Mouse (Mus musculus) gastrocnemius, postnatal 25 days (tissue): Measurements from ENCODE around the gene Ndc1. TPM values are rescaled to one million over a fixed set of nuclear protein-coding genes. Genes with fewer than 3 reads are reported as not detected.
"Not testable (repeated sequence)": the region's sequence is repeated elsewhere in the genome, so short reads cannot be mapped to it uniquely, and the experiment has no call there.

Source experiments
- DNase-seq: peaks from one replicate; pipeline ENCODE4 v3.0.0; 2022
- long read RNA-seq, 2 experiments: library from polyadenylated mRNA; stranded (forward); transcript quantifications; one replicate each; pipeline ENCODE4 v2.0.0; 2021
- total RNA-seq, 2 experiments: library from RNA; stranded (reverse); gene quantifications; 1 replicate in 1 of 2; 2 replicates in 1 of 2; pipeline ENCODE4 v1.2.3; 2021

Gene Ndc1
- total RNA-seq: 1 to 10 TPM; 7.0 to 8.3 TPM
- long read RNA-seq, experiment 1, full-length matches to known transcripts: 3 of 7 reads
- long read RNA-seq, experiment 1, partial matches to known transcripts: 2 of 7 reads
- long read RNA-seq, experiment 1, other reads (novel, unspliced or antisense): 2 of 7 reads
- long read RNA-seq, experiment 2, full-length matches to known transcripts: 7 of 13 reads
- long read RNA-seq, experiment 2, partial matches to known transcripts: 0 of 13 reads
- long read RNA-seq, experiment 2, other reads (novel, unspliced or antisense): 6 of 13 reads

DNA sequence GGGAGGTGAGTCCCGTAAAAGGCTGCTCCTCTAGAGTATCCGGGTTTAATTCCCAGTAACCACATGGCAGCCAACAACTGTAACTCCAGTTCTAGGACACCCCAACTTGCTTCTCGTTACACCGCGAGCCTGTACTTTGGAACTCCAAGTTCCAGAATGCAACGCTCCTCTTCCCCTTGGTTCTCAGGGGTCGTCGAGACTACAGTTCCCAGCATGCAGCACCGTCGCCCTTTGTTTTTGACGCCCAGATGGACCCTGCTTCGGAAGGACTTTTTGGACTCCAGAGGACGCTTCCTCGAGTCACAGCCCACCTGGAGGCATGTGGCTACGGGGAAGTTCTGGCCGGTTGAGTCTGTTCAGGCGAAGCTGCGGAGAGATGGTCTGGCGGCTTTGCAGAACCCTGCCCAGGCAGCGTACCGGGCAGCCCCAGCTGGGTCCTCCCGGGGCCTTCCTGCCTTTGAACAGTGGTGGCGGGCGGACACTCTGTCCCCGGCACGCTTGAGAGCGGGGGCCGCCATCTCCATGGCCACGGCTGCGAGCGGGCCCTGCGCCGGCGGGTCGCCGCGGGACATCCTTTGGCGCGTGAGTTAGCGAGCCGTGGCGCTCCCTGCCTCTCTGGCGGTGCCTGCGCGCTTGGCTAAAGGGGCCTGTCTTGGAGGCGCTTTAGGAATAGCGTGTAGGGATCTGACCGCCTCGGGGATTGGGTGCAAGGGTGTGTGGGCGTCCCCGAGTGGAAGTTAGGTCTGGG lies at the start of gene Ndc1:
Gene Ndc1, plus strand, starts transcription at position 218 of the 748 bp plus-strand sequence.
- DNase-seq: peak; percentile 82

DNA sequence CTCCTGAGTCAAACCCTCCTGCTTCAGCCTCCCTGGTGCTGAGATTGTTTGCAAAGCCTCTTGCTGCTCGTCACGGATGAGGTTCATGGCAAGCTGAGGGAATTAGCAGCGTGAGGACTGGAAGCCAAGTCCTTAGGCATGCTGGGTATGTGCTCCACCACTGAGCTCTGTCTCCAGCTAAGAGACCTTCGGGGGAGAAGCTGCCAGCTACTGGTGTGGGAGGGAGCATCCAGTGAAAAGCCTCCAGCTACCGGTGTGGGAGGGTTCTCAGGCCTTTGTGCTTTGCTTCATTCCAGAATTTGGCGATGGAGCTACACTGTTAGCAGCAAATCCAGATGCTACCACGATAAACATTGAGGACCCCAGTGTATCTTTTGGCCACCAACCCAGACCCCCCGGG lies 48.9 kb upstream of the Ndc1 start:
- DNase-seq: no peak

DNA sequence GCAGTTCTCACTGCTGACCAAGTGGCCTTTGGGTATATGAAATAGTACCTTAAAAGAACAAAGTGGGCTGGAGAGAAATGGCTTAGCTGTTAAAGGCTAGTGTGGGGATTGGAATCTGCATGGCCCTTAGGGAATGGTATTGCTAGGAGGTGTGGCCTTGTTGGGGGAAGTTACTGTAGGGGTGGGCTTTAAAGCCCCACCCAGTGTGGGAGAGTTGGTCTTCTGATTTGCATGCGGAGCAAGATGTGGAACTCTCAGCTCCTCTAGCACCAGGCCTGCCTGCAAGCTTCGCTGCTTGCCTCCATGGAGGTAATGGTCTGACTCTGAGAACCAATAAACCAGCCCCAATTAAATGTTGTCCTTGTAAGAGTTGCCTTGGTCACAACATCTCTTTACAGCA lies 46.5 kb upstream of the Ndc1 start:
- no peak for DNase-seq

DNA sequence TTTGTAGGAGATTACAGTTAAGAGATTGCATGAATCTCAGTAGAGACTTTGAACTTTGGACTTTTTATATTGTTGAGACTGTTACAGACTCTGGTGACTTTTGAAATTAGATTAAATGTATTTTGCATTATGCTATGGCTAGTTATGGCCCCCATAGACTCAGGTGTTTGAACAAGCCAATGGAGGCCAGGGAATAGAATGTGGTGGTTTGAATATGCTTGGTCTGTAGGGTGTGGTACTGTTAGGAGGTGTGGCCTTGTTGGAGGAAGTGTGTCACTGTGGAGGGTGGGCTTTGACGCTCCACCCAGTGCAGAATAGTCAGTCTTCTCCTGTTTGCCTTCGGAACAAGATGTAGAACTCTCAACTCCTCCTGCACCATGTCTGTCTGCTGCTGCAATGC lies 44.5 kb upstream of the Ndc1 start:
- DNase-seq: no peak

DNA sequence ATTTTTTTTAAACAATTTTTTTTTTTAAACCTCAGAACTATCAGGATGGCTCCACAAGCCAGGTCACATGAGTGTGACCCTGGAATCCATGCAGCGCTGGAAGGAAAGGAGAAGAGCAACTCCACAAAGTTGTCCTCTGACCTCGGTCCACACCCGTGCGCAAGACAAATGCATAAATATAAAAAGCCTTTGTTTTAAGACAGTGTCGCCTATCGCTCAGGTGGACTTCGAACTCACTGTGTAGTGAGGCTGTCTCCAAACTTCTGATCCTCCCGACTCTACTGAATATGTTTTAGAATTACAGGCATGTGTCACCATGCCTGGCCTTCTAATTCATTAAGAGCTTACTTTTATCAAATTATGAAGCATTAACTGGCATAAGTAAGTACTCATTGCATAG lies 39.1 kb upstream of the Ndc1 start:
- no peak for DNase-seq

DNA sequence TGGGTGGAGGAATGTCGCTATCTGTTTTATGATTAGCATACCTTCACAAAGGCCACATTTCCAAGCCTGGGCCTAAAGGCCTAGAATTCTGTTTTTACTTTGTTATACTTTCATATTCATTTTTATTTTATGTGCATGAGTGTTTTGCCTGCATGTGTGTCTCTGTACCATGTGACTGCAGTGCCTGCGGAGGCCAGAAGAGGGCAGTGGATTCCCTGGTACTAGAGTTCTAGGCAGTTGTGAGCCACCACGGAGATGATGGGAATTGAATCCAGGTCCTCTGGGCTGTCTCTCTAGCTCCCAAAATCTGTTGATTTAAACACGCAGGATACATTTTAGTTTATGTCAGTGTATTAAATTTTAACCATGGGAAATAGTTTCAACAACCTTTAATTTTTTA lies 34.1 kb upstream of the Ndc1 start:
- DNase-seq: no peak

DNA sequence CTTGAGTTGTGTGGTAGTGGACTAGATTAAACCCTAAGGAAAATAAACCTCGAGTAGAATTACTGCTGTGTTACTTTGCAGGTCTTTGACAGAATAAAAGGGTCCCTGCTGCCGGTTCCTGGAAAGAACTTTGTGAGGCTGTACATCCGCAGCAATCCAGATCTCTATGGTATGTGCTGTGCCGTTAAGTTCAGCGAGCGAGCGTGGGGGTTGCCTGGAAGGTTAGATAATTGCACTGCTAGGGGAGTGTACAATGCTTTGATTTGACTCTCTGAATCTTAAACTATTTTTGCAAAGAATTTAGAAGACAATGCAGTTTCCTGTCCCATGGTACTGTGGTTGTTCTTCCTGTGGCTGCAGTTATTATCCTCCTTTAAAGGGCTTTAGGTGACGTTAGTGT lies 31.2 kb upstream of the Ndc1 start:
- DNase-seq: no peak

DNA sequence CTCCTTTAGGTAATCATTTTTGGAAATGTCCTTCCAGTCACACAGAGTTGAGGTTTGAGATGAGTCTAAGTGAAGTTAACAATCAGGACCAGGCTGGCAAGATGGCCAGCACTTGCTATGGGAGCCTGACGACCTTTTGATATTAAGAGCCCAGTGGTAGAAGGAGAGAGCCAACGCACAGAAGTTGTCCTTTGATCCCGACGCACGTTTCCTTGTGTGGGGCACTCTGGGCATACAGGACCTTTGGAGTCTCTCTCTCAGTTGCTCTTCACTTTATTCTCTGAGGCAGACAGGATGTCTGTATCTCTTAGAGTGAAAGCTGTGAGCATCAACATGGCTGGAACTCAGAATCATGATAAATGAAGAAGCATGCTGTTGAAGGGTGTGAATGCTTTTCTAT lies 30.1 kb upstream of the Ndc1 start:
- DNase-seq: no peak

DNA sequence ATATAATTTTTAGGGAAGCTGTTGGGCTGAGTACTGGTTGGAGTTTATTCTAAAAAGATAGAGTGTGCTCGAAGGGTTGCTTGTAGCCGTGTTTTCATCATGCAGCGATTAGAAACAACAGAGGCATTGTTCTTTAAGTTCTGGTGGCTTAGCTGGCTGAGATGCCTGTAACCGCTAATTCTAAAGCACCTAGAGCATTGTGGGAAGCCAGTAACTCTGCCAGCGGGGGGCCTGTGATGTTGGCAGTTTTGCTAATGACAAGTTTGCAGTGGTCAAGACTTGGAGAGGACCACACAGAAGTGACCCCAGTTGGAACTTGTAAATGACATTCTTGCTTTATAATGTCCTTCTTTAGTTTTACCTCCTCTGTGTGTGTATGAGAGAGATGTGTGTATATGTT lies 26.2 kb upstream of the Ndc1 start:
- no peak for DNase-seq

DNA sequence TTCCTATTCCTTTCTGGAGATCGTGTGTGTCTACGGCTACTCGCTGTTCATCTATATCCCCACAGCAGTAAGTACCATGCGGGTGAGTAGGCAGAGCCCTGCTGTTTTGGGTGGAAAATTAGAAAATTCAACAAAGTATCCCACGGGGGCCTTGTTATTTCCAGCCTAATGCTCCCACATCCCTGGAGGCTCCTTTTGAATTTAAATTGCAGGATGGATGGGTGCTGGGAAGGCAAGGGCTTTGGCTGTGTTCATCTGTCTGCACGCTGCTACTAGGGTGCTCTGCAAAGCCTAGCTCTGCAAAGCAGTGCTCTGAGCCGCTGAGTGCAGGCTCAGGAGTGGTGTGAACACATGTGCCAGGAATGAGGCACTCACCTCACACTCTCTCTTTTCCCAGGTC lies 23.0 kb upstream of the Ndc1 start:
- no peak for DNase-seq

DNA sequence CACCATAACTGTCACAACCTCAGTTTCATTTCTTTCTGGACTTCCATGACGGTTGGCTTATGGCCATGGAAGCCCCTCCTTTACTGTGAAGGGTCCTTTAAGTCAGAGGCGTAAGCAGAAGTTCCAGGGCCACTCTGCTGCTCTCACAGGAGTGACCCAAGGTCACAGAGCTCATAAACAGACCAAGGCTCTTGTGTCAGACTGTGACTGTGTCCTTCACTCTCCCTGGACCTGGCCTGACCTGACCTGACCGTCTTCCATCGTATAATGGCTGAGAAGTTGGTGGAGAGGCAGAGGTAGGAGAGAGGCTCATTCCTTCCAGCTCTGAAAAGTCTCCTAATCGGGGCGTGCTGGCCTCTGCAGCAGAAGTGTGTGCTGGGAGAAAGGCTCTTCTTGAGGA lies 20.4 kb upstream of the Ndc1 start:
- DNase-seq: no peak

DNA sequence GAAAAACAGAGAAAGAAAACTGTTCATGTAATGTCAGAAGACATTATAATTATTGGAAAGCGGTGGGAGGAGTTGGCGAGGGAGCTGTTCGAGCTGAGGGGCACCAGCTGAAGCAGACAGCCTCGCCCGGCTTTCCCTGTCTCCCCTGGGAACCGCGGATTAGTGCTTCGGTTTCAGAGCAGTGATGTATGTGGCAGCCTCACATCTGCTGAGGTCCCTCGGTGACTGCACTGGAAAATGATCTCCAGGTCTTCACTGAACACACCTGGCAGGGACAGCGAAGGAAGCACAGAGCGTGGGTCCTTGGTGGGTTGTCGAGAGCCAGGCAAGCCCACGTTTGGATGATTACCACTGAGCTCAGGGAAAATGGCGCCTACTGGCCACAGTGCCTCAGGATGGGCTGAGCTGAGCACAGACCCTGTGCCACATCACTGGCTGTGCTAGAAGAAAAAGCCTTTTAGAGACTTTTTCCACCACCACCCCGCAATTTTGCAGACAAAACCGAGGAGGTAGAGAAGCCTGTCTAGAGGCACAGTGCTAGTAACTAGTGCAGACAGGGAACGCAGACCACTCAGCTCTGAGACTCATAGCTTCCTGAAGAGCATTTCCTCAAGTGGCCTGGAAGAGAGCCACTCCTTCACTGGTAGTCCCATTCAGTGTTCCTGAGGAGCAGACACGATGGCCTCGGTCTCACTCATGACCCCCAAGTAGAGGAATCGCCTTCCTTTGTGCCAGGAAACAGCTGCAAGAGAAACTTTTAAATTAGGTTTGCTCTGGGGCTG lies 18.9 kb upstream of the Ndc1 start:
- no peak for DNase-seq

DNA sequence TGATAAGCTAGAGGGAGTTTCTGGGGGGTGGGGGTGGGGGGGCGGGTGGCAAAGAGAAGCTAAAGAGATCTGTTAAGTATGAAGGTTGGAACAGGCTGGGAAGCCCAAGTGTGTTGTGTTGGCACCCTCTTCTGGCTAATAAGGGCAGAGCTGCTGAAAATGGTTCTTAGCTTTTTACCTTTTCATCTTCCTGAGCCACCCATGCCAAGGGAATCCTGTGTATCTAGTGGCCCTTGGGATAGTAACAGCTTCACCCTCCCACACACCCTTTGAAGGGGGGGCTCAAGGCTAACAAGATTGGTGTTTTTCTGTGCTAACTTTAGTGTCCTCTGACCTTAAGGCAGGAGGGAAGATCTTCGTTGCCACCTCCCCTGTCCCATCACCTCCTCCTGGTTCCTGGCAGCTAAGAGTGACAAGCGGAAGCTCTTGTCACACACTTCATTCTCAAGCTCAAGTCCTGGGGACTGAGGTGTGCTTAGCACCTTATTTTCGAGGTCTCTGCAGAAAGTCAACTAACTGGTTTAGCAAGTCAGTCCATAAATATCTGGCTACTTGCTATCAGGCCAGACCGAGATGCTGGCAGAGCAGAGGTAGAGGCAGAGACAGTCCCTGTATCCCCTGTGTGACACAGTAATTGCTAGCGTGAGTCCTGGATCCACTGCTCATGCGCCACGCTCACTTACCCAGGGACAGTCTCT lies 18.1 kb upstream of the Ndc1 start:
- DNase-seq: no peak

DNA sequence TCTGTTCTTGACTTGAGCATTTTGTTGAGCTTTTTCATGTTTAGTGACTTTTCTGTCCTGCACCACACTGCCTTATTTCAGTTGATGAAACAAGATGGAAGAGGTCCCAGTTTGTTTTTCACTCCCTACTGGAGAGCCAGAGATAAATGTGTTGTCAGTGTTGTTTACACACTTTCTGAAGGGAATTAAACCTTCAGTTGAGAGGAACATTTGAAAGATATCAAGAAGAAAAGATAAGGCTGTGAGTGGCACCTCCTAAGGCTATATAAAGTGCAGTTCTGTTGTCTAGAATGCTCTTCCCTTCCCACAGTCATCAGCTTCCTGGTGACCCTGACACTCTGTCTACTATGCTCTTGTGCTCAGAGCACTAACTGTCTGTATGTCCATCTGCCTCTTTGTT lies 16.2 kb upstream of the Ndc1 start:
- DNase-seq: no peak

DNA sequence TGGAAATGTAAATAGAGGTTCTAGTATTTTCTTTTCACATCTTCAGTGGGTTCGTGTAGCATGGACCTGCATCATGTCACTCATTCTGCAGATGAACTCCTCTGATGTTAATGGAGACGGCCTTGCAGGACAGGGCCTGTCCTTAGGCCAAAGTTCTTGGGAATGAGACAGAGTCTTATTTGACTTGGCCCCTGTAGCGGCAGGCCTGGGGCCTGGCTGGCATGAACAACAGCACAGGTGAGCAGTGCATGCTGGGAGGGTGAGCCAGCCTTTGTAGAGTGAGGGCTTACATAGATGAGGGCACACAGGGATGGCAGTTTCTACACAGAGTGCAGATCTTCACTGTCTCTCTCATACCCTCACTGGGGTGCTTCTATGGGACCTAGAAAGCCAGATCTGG lies 14.0 kb upstream of the Ndc1 start:
- no peak for DNase-seq

DNA sequence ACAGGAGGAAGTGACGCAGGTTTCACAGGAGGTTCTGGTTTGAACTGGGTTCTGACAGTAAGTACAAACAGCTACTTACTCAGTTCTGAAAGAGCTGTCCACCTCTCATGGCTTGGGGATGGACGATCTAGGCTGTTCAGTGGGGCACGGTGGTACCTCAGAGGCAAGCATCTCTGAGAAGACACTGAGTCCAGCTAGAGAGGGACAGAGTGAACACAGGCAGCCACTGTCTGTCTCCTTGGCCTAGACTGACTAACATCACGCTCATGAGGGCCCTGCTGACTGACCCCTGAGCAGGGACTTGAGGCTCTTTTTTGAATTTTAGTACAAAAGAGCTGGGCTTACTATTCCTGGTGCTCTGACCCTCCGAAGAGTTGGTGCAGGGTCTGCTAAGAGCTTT lies 13.5 kb upstream of the Ndc1 start:
- no peak for DNase-seq

DNA sequence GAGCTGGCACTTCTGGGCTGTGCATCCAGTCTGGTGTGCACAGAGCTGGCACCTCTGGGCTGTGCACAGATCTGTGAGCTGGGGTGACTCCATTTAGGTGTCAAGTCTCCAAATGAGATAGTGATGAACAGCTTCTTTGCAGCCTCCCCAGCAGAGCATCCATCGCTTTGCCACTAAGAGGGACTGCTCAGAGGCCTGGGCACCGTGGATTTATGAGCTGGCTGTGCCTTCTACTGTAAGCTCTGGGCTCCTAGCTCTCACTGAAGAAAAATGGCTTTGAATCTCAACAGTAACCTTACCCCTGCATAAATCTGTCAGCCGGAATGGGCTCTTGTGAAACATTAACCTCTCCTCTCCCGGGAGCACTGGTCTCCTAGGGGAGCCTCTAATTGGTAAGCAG lies 13.0 kb upstream of the Ndc1 start:
- no peak for DNase-seq

DNA sequence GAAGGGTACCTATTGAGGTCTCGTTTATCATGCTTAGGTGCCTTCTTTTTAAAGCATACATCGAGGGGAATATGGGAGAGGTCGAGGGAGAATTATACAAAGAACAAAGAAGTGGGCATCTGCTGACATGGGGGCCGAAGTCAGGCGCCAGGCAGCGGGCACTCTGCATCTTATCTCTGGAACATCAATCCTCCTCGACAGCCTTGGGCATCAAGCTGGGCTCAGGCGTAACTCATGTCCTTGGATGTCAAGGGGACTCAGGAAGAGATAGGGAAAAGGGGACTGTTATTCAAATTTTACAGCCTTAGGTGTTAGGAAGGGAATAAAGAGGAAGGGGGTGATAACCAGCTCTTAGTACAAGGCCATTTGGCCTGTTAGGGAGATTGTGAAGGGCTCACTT lies 10.4 kb upstream of the Ndc1 start:
- not testable (repeated sequence) for DNase-seq

DNA sequence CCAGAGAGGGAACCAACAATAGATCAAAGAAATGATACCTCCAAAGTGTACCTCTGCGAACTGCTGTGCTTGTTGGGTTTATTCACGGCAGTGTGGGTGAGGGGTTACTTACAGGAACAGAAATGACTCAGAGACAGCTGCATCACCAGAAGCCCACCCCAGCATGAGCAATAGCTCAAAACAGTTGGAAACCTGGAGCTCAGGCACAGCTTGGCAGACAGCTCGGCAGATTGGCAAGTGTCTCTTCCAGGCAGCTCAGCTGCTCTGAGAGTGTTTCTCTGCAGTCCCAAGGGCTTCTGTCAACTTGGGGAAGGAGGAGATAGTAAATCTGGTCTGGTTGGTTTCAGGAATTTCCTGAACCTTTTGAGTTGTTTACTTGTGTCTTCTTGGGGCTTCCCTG lies 9.1 kb upstream of the Ndc1 start:
- DNase-seq: no peak

DNA sequence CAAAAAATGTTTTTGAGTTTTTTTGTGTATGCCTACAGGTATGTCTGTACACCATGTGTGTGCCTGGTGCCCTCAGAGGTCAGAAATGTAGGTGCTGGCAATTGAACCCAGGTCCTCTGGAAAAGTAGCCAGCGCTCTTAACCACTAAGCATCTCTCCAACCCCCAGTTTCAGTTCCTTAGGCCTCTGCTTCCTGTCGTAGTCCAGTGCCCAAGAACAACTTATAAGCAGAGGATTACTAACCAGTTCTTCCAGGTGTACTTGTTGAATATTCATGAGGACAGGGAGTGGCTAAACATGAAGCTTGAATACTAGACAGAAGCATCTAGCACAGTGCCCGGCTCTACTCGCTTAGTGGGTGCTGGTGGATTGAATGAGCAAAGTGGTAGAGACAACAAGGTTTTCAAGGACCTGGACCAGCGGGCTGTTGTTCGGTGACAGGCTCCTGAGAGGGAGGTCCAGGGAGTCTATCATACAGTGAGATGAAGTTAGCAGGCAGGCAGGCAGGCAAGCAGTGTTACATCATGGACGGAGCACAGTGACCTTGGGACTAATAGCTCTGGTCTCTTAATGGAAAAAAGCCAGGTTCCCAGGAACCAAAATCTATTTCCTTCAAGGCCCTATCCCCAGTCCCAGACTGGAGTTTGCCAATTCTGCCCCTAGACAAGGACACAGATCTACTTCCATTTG lies 7.0 kb upstream of the Ndc1 start:
- no peak for DNase-seq

DNA sequence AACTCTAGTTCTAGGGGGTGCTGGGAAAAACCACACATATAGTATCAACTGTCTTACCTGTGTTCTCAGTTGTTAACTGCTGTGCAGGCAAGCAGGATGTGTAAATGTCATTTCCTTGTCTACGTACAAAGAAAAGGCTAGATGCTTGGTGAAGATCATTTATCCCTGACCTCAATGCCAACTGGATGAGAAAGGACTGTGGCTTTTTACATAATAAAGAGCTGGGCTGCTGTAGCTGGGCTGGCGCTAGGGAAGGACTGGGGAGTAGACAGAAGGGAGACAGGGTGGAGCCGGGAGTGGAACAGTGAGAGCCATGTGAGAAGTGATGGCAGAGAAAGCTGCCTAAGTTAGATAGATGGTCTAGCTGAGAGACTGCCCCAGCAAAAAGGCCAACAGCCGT lies 4.8 kb upstream of the Ndc1 start:
- no peak for DNase-seq

DNA sequence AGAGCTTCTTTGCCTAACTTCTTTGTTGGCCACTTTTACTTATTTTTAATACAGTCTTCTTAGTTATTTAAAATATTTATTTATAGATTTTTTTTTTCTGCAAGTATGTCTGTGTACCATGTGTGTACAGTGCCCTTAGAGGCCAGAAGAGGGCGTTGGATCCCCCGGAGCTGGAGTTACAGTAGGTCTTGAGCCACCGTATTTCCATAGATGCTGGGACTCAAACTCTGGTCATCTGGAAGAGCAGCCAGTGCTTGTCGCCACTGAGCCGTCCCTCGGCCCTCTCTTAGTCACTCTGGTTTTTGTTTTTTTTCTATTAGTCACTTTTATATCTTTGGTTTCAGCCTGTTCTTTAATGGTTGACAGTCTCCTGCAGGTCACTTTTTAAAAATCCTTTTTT lies 4.0 kb upstream of the Ndc1 start:
- DNase-seq: no peak
